Mouse (Mus musculus) cortical plate, adult 2 months (tissue): ENCODE data around the gene Atp2b2.

Source experiments
- CTCF ChIP-seq: fragments of 200-500 bp; IDR thresholded peaks from 2 replicates; pipeline ENCODE4 v1.5.1; 2011; ENCODE audit warnings: mild to moderate bottlenecking, control low read depth, low read length; ENCODE audit not compliant: insufficient read depth; ENCODE audit errors: extremely low read depth
- POLR2A ChIP-seq: fragments of 200-500 bp; IDR thresholded peaks from 2 replicates; pipeline ENCODE4 v1.6.1; 2011; ENCODE audit warnings: mild to moderate bottlenecking, low read length, control low read depth; ENCODE audit not compliant: insufficient read depth; ENCODE audit errors: extremely low read depth

DNA sequence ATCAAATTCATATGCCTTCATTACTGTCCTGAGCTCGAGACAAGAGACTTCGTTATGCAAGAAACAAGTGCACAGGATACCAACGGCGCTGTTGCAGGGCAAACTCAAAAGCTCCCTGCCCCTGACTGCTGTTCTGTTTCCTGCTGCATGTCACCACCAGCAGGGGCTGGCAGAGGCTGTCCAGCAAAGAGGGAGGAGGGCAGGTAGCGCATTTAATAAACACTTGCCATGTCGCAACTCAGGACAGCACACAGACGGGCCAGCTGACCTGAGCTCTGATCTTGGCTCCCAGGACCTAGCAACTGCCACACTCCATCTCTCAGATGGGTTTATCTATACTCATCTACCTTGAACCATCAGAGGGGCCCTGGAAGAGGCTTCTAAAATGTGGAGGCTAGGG lies 176.7 kb downstream of the Atp2b2 start:
- no peak for TF ChIP-seq CTCF
- TF ChIP-seq POLR2A, result no peak
